Mouse (Mus musculus): ENCODE results near the gene Clec12b.

Gene Clec12b

GRCm38 (mm10) chr6:129385774-129386173 is at the start of gene Clec12b:
TSS of gene Clec12b (minus strand) at chr6:129385874.
- no peak for DNase-seq (ENCODE audit: extremely low read depth, low read depth)

DNA sequence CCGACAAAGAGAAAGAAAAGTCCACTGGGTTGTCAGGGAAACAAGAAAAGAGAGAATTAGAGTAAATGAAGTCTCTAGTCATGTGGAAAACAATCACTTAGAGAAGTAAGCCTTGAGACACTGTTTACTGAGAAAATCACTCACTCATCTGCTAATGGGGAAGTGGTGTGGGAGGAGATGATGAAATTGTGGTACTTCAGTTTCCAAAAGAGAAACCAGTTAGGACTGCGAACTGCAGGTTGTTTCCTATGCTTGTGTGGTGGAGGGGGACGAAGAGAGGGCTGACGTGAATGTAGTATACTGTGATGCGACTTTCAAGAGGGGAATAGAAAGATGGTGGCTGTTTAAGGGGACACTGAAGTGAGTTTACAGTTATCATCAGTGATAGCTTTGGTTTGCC is 48.6 kb upstream of the Clec12b start:
- DNase-seq (ENCODE audit: extremely low read depth, low read depth) = peak; percentile 58

DNA sequence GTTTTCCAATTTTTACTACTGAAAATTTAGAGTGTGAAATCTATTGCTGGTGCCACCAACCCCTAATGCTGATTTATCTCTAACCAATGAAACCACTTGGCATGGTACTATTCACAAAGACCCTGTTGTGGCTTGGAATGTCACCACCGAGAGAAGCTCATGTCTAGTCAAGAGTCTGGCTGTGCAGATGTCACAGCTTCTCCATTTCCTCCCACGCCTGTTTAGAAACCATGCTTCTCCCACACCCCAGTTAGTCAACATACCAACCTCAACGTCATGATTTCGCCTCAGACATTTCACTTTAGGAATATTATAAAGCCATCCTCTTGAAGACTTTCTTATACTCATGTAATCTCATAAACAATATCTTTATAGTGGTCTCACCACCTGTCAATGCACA is 41.6 kb upstream of the Clec12b start:
- no peak for DNase-seq (ENCODE audit: extremely low read depth, low read depth)

DNA sequence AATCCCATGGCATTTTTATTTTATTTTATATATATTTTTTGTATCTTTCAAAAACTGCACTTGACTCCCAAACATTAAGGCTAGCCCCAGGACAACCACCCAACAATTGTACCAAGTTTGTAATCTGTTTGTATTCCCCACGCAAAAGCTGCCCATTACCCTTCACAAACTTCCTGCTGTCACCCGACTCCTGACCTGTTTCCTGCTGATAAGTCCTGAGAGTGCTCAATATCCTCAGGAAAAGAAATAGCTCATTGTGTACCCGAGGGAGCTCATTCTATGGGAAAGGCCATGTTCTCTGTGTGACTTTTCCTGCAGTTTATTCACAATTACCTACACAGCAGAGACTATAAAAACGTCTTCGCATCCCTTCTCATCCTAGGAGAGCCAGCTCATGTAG is 40.1 kb upstream of the Clec12b start:
- DNase-seq (ENCODE audit: extremely low read depth, low read depth) = no peak

DNA sequence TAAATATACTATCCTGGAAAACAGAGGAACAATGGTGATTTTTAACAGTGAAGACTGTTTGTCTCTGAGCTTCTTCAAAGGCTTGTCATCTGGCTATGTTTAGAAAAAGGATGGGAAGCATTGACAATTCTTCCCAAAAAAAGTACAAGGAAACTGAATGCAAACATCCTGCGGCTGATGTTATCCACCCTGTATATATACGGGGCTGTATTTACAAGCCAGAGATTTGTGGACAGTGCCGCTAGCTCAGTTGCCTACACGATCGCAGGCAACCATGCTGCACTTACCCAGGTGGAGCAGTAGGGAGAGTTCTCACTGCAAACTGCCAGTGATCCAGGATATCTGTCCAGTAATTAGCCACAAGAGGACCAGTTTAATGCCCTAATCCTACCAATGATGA is 39.5 kb upstream of the Clec12b start:
- DNase-seq (ENCODE audit: extremely low read depth, low read depth) = no peak

GRCm38 (mm10) chr6:129423734-129424072 is 38.0 kb upstream of the Clec12b start:
- no peak for DNase-seq (ENCODE audit: extremely low read depth, low read depth)

DNA sequence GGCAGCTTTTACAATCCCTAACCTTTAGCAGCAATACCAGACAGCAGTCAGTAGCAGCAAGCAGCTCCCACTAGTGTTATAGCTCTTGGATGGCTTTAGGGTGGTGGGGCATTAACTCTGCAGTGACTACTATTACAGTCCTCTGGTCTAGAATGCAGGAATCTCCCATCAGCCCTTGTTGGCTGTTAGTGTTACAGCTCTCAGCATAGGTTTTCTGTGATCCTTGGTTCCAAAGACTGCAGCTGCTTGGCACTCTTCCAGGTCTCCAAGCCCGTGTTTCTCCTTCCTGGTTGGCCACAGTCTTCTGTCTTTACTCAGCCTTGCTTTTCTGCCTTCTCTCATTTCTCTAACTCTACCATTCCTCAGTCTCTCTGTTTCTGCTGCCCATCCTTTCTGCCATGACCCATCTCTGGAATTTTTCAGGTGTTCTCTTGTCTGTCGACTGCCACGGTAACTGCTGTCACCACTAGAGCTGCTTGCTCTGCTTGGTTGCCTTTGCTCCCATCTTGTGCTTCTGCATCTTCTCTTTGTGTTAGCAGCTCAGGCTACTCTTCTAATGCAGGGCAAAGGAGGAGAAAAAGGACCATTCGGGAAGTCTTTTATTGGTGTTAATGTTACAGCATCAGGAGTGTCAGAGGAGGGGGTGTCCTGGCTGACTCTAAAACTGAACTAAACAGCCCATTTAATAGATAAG is 37.5 kb upstream of the Clec12b start:
- DNase-seq (ENCODE audit: extremely low read depth, low read depth) = no peak

GRCm38 (mm10) chr6:129422311-129422710 is 36.6 kb upstream of the Clec12b start:
- DNase-seq (ENCODE audit: extremely low read depth, low read depth) = no peak

GRCm38 (mm10) chr6:129414177-129414576 is 28.5 kb upstream of the Clec12b start:
- no peak for DNase-seq (ENCODE audit: extremely low read depth, low read depth)

DNA sequence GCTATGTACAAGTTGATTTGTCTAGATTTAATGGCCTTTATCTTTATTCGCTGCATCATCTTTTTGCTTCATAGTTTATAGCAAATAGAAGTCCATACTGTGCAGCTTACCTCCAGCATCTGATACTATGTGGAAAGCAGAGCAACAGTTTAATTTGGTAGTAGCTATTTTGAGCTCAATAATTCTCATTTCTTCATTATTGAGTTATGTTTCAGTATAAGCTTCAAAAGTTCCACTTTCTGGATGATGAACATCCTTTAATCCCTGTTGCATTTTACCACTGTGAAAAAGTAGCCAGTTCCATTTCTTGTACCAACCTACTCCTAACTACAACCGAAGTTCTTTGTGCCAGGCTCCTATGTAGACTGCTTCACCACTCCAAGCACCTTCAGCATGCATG is 22.9 kb upstream of the Clec12b start, which contains the start of gene Clec9a:
Gene Clec9a, plus strand, starts transcription at position 301 of the 400 bp plus-strand sequence.
- no peak for DNase-seq (ENCODE audit: extremely low read depth, low read depth)

DNA sequence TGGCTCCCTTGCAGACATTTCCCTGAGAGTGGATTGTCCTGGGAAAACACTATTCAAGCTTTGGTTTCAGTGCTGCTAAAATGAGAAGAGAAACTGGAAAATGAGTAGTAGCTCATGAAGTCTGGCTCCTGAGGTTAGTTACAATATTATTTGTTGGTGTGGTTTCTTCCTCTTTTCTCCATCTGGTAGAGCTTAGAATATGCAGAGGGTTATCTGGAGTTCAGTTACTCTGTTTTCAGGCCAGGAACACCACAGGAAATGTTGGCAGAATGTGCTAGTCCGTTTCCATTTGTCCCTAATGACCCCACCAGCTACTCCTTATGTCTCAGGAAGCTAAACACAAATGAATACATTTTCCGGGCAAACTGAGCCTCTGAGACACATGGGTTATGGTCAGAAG is 21.6 kb upstream of the Clec12b start:
- no peak for DNase-seq (ENCODE audit: extremely low read depth, low read depth)

DNA sequence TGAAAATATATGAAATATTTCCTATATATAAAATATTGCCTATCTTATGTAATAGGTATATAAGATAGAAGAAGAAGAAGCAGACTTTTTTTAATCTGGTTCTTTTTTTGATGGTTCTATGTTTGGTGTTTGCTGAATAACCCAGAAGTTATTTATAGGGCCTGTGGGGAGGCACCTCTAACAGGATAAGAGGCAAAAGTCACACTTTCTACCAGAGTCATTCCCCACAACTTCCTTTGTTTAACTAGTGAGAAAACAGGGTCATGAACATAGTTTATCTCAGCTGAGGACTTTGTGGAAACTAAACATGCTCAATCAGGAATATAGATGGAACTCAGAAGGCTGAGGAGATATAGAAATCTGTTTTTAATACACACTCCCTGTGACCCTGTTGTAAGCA is 20.3 kb upstream of the Clec12b start:
- no peak for DNase-seq (ENCODE audit: extremely low read depth, low read depth)

GRCm38 (mm10) chr6:129403391-129403790 is 17.7 kb upstream of the Clec12b start:
- DNase-seq (ENCODE audit: extremely low read depth, low read depth) = no peak

GRCm38 (mm10) chr6:129402404-129402803 is 16.7 kb upstream of the Clec12b start:
- no peak for DNase-seq (ENCODE audit: extremely low read depth, low read depth)

DNA sequence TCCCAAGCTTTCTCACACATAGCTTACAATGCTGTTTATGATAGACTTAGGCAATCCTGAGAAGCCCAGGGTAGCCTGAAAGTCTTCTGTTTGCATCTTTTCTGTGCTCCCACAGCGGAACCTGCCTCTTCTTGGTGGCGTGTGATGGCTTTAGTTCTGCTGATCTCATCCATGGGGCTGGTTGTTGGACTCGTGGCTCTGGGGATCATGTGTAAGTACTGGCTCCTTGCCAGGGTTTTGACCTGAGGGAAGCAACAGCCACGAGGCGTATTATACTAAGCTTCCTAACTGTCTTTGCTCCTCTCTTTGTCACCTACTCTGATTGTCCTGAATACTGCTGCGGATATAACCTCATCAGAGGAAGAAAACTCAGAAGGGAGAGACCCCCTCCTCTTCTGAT is 14.3 kb upstream of the Clec12b start:
- DNase-seq (ENCODE audit: extremely low read depth, low read depth) = no peak

DNA sequence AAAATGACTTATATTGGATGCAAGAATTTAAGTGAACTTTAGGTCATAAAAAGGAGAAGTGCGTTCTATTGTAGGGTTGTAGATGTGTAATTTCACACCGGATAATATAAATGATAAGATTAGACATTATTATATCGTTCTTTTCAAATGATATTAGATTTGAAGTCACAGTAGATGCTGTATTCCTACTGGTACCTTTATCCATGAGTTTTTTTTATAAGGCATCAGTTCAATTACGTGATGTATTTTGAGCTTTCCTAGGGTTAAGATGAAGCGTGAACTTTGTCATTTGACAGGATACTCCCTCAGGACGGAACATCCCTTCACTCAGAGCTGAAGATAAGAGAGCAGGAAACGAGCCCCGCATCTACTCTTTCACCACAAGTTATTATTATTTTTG is 11.3 kb upstream of the Clec12b start, which contains the start of gene Clec1b:
Gene Clec1b, plus strand, starts transcription at position 301 of the 400 bp plus-strand sequence.
- no peak for DNase-seq (ENCODE audit: extremely low read depth, low read depth)

DNA sequence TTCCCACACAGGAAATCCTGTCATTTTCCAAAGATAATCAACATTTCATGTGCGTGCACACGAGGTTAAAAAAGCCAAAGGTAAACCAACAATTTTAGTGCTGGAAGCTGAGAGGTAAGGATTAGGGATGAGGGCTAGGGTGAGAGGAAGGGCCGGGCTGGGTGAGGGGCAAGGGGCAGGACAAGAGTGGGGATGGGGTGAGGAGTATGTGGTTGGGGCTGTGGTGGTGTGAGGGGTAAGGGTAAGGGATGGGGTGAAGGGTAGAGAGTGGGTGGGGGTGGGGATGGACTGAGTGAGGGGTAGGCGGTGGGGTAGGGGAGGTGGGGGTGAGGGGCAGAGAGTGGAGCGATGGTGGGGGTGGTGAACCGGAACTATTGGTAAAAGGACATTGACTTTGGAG is 8.1 kb upstream of the Clec12b start:
- no peak for DNase-seq (ENCODE audit: extremely low read depth, low read depth)

GRCm38 (mm10) chr6:129393087-129393720 is 7.5 kb upstream of the Clec12b start:
- no peak for DNase-seq (ENCODE audit: extremely low read depth, low read depth)

- DNase-seq (ENCODE audit: extremely low read depth, low read depth) = no peak
Observed at GRCm38 (mm10) chr6:129385000-129385399, 674 bp downstream of the Clec12b start.

- no peak for DNase-seq (ENCODE audit: extremely low read depth, low read depth)
Observed at GRCm38 (mm10) chr6:129383466-129383865, 2.2 kb downstream of the Clec12b start.

DNA sequence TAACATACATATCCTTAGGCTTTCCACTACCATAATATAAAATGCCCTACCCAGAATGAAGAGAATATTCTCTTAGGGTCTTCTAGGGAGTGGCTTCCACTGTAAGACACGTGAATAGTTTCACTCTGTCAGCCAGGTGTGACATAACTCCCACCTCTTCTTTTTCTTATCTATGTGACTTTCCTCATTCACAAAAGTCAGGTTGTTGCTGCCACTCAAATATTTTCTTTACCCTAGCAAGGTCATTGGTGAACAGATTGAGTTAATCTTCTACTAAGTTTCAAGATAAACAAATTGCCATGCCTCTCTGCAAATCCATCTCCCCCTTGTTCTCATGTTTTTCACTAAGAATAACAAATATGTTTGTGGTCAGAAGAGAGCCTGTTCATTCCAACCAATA is 3.9 kb downstream of the Clec12b start:
- DNase-seq (ENCODE audit: extremely low read depth, low read depth) = no peak

DNA sequence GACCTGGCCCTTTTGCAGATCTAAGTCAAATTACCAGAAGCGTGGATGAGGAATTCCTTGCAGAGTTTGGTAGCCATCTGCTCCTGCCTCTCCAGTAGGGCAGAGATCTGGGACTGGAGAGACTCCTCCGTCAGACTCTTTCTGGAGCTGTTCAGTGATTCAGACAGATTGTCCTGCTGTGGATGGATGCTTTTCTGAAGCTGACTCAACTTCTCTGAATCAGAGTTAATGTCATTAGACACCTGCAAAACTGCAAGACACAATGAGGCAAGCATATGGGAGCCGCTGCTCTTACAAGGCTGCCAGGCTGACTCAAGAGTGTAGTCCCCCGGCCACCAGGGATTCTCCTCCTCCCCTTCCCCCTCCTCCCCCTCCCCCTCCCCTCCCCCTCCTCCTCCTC is 5.2 kb downstream of the Clec12b start:
- no peak for DNase-seq (ENCODE audit: extremely low read depth, low read depth)

DNA sequence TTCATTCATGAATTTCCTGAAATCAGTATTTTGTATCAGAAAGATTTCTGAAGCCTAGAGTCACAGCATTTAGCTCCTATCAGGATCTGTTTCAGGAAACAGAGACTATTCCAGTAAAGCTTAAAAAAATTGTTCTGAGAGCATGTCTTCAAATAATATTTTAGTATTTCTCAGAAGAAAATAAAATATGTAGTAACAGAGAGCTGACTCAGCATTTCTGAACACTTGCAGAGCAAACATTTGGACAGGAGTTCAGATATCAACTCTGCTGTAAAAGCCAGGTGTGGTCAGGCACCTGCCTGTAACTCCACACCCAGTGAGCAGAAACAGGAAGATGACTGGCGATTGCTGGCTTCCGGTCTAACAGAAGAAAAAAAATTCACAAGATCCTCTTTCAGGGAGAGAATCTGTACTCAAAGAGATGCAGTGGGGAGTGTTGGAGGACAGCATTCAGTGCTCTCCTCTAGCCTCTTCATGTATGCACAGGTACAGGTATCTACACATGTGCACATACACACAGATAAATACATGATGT is 10.7 kb downstream of the Clec12b start:
- DNase-seq (ENCODE audit: extremely low read depth, low read depth) = no peak
